Mouse (Mus musculus) stomach, postnatal 0 days (tissue): ENCODE data around the gene Scel. TPM values are rescaled to one million over a fixed set of nuclear protein-coding genes. Genes with fewer than 3 reads are reported as not detected.
A peak's percentile ranks its signal among the peaks of the same experiment; 100 is the strongest.

ENCODE experiments used
- ATAC-seq: fragments of 200-750 bp; cut with Nextera tagmentation; 2 replicates; pipeline ENCODE4 v1.8.0; 2017; ENCODE audit not compliant: low FRiP score, low TSS enrichment
- DNase-seq: peaks from one replicate; pipeline ENCODE4 v3.0.0-alpha.2; 2016; ENCODE audit warnings: low spot score
- H3K27ac ChIP-seq: fragments of 300-500 bp; sonication (generic); replicated peaks from 2 replicates; pipeline ENCODE4 v1.5.1; 2014; ENCODE audit warnings: mild to moderate bottlenecking, control low read depth
- H3K27me3 ChIP-seq: fragments of 300-500 bp; sonication (generic); 2 replicates; pipeline ENCODE4 v1.6.1; 2014; ENCODE audit warnings: low read length; ENCODE audit not compliant: control insufficient read depth, insufficient read depth
- H3K36me3 ChIP-seq: fragments of 300-500 bp; sonication (generic); 2 replicates; pipeline ENCODE4 v1.6.1; 2014; ENCODE audit warnings: low read length, mixed read lengths; ENCODE audit not compliant: control insufficient read depth, insufficient read depth
- H3K4me1 ChIP-seq: fragments of 300-500 bp; sonication (generic); replicated peaks from 2 replicates; pipeline ENCODE4 v1.6.1; 2014; ENCODE audit warnings: antibody characterized with exemption; ENCODE audit not compliant: control insufficient read depth, insufficient read depth
- H3K4me2 ChIP-seq: fragments of 300-500 bp; sonication (generic); replicated peaks from 2 replicates; pipeline ENCODE4 v1.6.1; 2014; ENCODE audit warnings: low read depth, mild to moderate bottlenecking, control low read depth, moderate library complexity
- H3K4me3 ChIP-seq: fragments of 300-500 bp; sonication (generic); 2 replicates; pipeline ENCODE4 v1.5.1; 2014; ENCODE audit warnings: low read depth, low read length, control low read depth
- H3K9ac ChIP-seq: fragments of 300-500 bp; sonication (generic); 2 replicates; pipeline ENCODE4 v1.6.1; 2014; ENCODE audit warnings: mild to moderate bottlenecking, low read length, control low read depth, mixed read lengths
- H3K9me3 ChIP-seq: fragments of 300-500 bp; sonication (generic); 2 replicates; pipeline ENCODE4 v1.6.1; 2016; ENCODE audit warnings: low read length; ENCODE audit not compliant: control insufficient read depth
- CTCF ChIP-seq: IDR thresholded peaks from 2 replicates; pipeline ENCODE4 v1.5.1; 2016; ENCODE audit warnings: antibody characterized with exemption, low read depth, mild to moderate bottlenecking, moderate library complexity
- EP300 ChIP-seq: optimal IDR thresholded peaks from 2 replicates; pipeline ENCODE3; 2016; ENCODE audit warnings: antibody characterized with exemption
- WGBS: fragments of 180-500 bp; shearing (Covaris S2); extraction: QIAGEN DNeasy Blood & Tissue Kit; methylation state at CpG from one replicate; pipeline ENCODE4 v1.1.7; 2014; 5-methylcytosine and 5-hydroxymethylcytosine counted together
- polyA plus RNA-seq: library from polyadenylated mRNA; unstranded; fragments of >200 nt; fragmentation: Nextera tagmentation; extraction: Ambion mirVana; gene quantifications from 2 replicates; pipeline ENCODE4 v1.2.1, GENCODE M21; 2015

Scel gene
- polyA plus RNA-seq: 43.0 and 50.7 TPM in 2 replicates

GRCm38 (mm10) chr14:103512802-103513472 is at the start of gene Scel:
Gene Scel, plus strand, starts transcription at chr14:103513342.
- Histone ChIP-seq H3K36me3 (no peaks in the 10 kb centered on the region), H3K9ac (no peak within 1 kb of the TSS), H3K4me3 (peak within 1 kb of the TSS; percentile 10; the same call in 1 of the 2 replicates), H3K27ac (peak within 1 kb of the TSS; percentile 53; the same call in 1 of the 2 replicates), H3K9me3 (no peaks in the 10 kb centered on the region), H3K4me1 (no peaks in the 10 kb centered on the region), H3K4me2 (peak within 1 kb of the TSS; percentile 23; the same call in 1 of the 2 replicates), H3K27me3 (no peaks in the 10 kb centered on the region)
- ATAC-seq: peak; percentile 97
- peak; percentile 69 for DNase-seq
- no peak for TF ChIP-seq EP300
- TF ChIP-seq CTCF: no peak
- WGBS: 16% methylated on average over 14 of the region's 14 CpGs

- Histone ChIP-seq H3K9ac (no peak overlapping the region), H3K4me2 (peak overlapping the region; percentile 40; the same call in 1 of the 2 replicates), H3K36me3 (no peaks in the 10 kb centered on the region), H3K27ac (no peak overlapping the region), H3K4me3 (no peak overlapping the region), H3K9me3 (no peaks in the 10 kb centered on the region), H3K27me3 (no peaks in the 10 kb centered on the region), H3K4me1 (no peaks in the 10 kb centered on the region)
- TF ChIP-seq EP300: no peak
- no peak for TF ChIP-seq CTCF
- DNase-seq (no peak), ATAC-seq (no peak)
- 47% methylated on average over 12 of the region's 12 CpGs for WGBS
These were observed 44.3 kb upstream of the Scel start for GRCm38 (mm10) chr14:103468691-103469463.

GRCm38 (mm10) chr14:103469464-103470015 is 43.6 kb upstream of the Scel start:
- H3K9ac ChIP-seq: no peak overlapping the region
- no peak overlapping the region for H3K27ac ChIP-seq
- peak overlapping the region; percentile 40 for H3K4me2 ChIP-seq
- H3K4me1 ChIP-seq: no peaks in the 10 kb centered on the region
- ATAC-seq (peak; percentile 71; the same call in 1 of the 2 replicates), DNase-seq (peak; percentile 16)
- TF ChIP-seq EP300 (no peak), CTCF (peak; percentile 88)
- WGBS: 31% methylated on average over 12 of the region's 12 CpGs
- H3K36me3 ChIP-seq: no peaks in the 10 kb centered on the region
- H3K27me3 ChIP-seq: no peaks in the 10 kb centered on the region
- peak overlapping the region; percentile 13; the same call in 1 of the 2 replicates for H3K4me3 ChIP-seq
- no peaks in the 10 kb centered on the region for H3K9me3 ChIP-seq

GRCm38 (mm10) chr14:103471074-103471778 is 41.9 kb upstream of the Scel start:
- TF ChIP-seq CTCF: no peak
- TF ChIP-seq EP300: no peak
- Histone ChIP-seq H3K4me3 (no peak overlapping the region), H3K4me2 (no peak overlapping the region), H3K36me3 (no peaks in the 10 kb centered on the region), H3K27me3 (no peaks in the 10 kb centered on the region), H3K9me3 (no peaks in the 10 kb centered on the region), H3K27ac (no peak overlapping the region), H3K4me1 (no peaks in the 10 kb centered on the region), H3K9ac (no peak overlapping the region)
- no peak for DNase-seq
- no peak for ATAC-seq
- 39% methylated on average over 3 of the region's 3 CpGs for WGBS

- no peak for TF ChIP-seq CTCF
- TF ChIP-seq EP300: no peak
- H3K9ac ChIP-seq: no peak overlapping the region
- no peak overlapping the region for H3K27ac ChIP-seq
- 58% methylated on average over 7 of the region's 7 CpGs for WGBS
- DNase-seq (no peak), ATAC-seq (no peak)
- H3K9me3 ChIP-seq: no peaks in the 10 kb centered on the region
- no peaks in the 10 kb centered on the region for H3K36me3 ChIP-seq
- H3K4me2 ChIP-seq: no peak overlapping the region
- H3K4me3 ChIP-seq: no peak overlapping the region
- H3K4me1 ChIP-seq: no peaks in the 10 kb centered on the region
- no peaks in the 10 kb centered on the region for H3K27me3 ChIP-seq
These were observed 41.2 kb upstream of the Scel start for GRCm38 (mm10) chr14:103471806-103472553.
